Mouse (Mus musculus) forebrain, embryonic 12.5 days (tissue): ENCODE results near the gene Slc17a8. TPM values are rescaled to one million over a fixed set of nuclear protein-coding genes. Genes with fewer than 3 reads are reported as not detected.
A peak's percentile ranks its signal among the peaks of the same experiment; 100 is the strongest.

Source experiments
- ATAC-seq: fragments of 200-750 bp; cut with Nextera tagmentation; 2 replicates; pipeline ENCODE4 v1.8.0; 2017; ENCODE audit warnings: moderate TSS enrichment; ENCODE audit not compliant: low FRiP score
- H3K27ac ChIP-seq: fragments of 300-500 bp; sonication (generic); 2 replicates; pipeline ENCODE4 v1.5.1; 2016; ENCODE audit warnings: mild to moderate bottlenecking
- H3K27me3 ChIP-seq: fragments of 300-500 bp; sonication (generic); 2 replicates; pipeline ENCODE4 v1.6.1; 2016; ENCODE audit warnings: mild to moderate bottlenecking
- H3K36me3 ChIP-seq: fragments of 300-500 bp; sonication (generic); replicated peaks from 2 replicates; pipeline ENCODE4 v1.6.1; 2016; ENCODE audit warnings: mild to moderate bottlenecking
- H3K4me1 ChIP-seq: fragments of 300-500 bp; sonication (generic); 2 replicates; pipeline ENCODE4 v1.6.1; 2016
- H3K4me2 ChIP-seq: fragments of 300-500 bp; sonication (generic); 2 replicates; pipeline ENCODE4 v1.6.1; 2016; ENCODE audit warnings: mild to moderate bottlenecking, moderate library complexity
- H3K4me3 ChIP-seq: fragments of 300-500 bp; sonication (generic); replicated peaks from 2 replicates; pipeline ENCODE4 v1.5.1; 2016; ENCODE audit warnings: mild to moderate bottlenecking
- H3K9ac ChIP-seq: fragments of 300-500 bp; sonication (generic); 2 replicates; pipeline ENCODE4 v1.6.1; 2016; ENCODE audit warnings: mild to moderate bottlenecking
- H3K9me3 ChIP-seq: fragments of 300-500 bp; sonication (generic); 2 replicates; pipeline ENCODE4 v1.6.1; 2016
- WGBS: fragments of 180-500 bp; shearing (Covaris S2); methylation state at CpG from one replicate; pipeline ENCODE4 v1.1.7; 2016; 5-methylcytosine and 5-hydroxymethylcytosine counted together
- polyA plus RNA-seq: library from polyadenylated mRNA; unstranded; fragments of >200 nt; fragmentation: Nextera tagmentation; extraction: Ambion mirVana; gene quantifications from 2 replicates; pipeline ENCODE4 v1.2.1, GENCODE M21; 2016

Gene Slc17a8
- polyA plus RNA-seq, 1 experiment from 2014 or later: 0.57 TPM

DNA sequence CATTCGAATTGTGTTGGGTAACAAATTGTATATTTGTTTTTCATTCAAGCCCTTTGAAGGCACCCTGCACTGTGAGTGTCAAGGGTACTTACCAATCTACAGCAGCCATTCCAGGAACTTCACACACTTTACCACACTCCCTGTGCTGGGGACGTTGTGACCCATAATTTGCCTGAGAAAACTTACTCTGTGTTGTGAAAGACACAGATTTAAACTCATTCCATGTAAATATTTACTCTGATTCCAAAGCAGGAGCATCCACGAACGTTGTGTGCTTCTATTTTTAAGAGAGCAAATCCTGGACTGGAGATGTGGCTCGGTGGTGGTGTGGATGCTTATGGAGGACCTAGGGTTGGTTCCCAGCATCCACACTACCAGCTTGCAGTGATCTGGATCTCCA, 10.8 kb upstream of the Slc17a8 start:
- H3K4me2 ChIP-seq: no peak overlapping the region
- no peak overlapping the region for H3K4me3 ChIP-seq
- no peak for ATAC-seq
- no peaks in the 10 kb centered on the region for H3K4me1 ChIP-seq
- H3K27ac ChIP-seq: no peak overlapping the region
- H3K9me3 ChIP-seq: no peaks in the 10 kb centered on the region
- H3K36me3 ChIP-seq: no peaks in the 10 kb centered on the region
- no peak overlapping the region for H3K9ac ChIP-seq
- WGBS: 75% methylated on average over 5 of the region's 5 CpGs
- 0 out of 2 replicates have a peak, but pooled peaks cover 5% of the 10 kb centered on the region for H3K27me3 ChIP-seq

DNA sequence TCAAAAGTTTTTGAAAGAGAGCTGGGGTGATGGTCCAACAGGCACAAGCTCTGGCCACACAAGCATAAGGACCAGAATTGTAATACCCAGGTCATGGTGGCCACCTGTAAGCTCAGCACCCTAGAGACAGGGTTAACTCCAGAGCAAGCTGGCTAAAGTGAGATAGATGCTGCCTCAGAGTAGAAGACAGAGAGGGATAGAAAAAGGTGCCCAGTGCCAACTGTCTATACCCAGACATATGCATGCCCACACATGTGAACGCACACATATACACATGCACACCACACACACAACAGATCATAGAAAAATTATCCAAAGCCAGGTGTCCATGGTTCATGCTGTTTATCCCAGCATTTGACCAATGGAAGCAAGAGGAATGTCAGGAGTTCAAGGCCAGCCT, 9.5 kb upstream of the Slc17a8 start:
- Histone ChIP-seq H3K27me3 (0 out of 2 replicates have a peak, but pooled peaks cover 5% of the 10 kb centered on the region), H3K9ac (no peak overlapping the region), H3K36me3 (no peaks in the 10 kb centered on the region), H3K27ac (no peak overlapping the region), H3K4me3 (no peak overlapping the region), H3K9me3 (no peaks in the 10 kb centered on the region), H3K4me2 (no peak overlapping the region), H3K4me1 (no peaks in the 10 kb centered on the region)
- no peak for ATAC-seq
- WGBS: 100% methylated on average over 1 of the region's 1 CpGs

DNA sequence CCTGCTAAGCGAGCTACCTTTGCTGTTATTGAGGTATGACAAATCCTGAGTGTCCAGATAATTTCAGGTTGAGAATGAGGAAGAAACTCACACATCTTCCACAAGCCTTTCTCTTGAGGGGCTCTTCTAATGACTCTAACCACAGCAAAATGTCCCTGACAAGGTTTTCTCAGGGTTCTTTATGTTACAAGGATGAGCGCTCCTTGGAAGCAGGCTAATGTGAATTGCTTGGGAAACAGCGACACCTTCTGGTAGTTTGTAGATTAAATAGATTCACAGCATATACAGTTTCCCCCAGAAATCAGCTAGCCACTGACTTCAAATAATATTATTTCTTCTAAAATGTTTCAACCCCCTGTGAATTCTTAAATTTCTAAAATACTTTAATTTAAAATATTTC, 9.0 kb upstream of the Slc17a8 start:
- ATAC-seq: peak; percentile 81
- H3K4me1 ChIP-seq: no peaks in the 10 kb centered on the region
- H3K9me3 ChIP-seq: no peaks in the 10 kb centered on the region
- no peak overlapping the region for H3K4me3 ChIP-seq
- 0 out of 2 replicates have a peak, but pooled peaks cover 5% of the 10 kb centered on the region for H3K27me3 ChIP-seq
- no peak overlapping the region for H3K27ac ChIP-seq
- WGBS: 25% methylated on average over 3 of the region's 3 CpGs
- no peak overlapping the region for H3K4me2 ChIP-seq
- no peaks in the 10 kb centered on the region for H3K36me3 ChIP-seq
- H3K9ac ChIP-seq: no peak overlapping the region

DNA sequence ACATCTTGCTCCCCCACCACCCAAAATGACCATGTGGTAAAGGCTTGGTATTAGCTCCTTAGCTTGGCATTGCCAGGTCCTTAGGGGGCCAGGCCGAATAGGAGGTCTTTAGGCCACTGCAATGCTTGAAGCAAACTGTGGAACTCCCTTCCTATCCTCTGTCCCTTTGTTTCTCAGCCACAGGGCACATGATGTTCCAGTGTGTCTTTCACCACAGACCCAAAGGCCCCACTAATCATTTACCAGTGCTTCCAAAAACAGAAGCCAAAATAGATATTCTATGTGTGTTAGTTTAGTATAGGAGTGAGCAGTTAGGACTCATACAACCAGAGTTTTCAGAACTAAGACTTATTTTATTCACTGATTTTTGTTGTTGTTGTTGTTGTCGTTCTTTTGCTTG, 5.7 kb upstream of the Slc17a8 start:
- Histone ChIP-seq H3K27me3 (peaks cover 9% of the 10 kb centered on the region), H3K9me3 (no peaks in the 10 kb centered on the region), H3K9ac (no peak overlapping the region), H3K36me3 (no peaks in the 10 kb centered on the region), H3K27ac (no peak overlapping the region), H3K4me3 (no peak overlapping the region), H3K4me1 (no peaks in the 10 kb centered on the region), H3K4me2 (no peak overlapping the region)
- no peak for ATAC-seq
- WGBS: 85% methylated on average over 2 of the region's 2 CpGs

DNA sequence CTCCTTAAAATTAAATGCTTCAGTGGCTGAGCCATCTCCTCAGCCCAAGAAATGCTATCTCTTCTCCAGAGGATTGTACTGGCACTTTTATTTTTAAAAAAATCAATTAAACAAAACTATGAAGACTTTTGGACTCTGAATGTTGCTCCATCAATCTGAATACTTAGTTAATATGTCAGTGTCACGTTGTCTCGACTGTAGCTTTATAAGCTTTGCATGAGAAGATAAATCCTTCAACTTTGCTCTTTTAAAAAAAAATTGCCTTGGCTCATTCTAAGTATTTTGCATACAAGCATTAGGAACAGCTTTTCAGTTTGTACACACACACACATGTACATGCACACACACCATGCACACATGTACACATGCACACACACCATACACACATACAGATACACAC, 3.1 kb upstream of the Slc17a8 start:
- no peak overlapping the region for H3K27ac ChIP-seq
- no peak overlapping the region for H3K4me3 ChIP-seq
- peaks cover 13% of the 10 kb centered on the region for H3K27me3 ChIP-seq
- ATAC-seq: no peak
- H3K9ac ChIP-seq: no peak overlapping the region
- H3K4me1 ChIP-seq: no peaks in the 10 kb centered on the region
- WGBS: 92% methylated on average over 2 of the region's 2 CpGs
- H3K9me3 ChIP-seq: no peaks in the 10 kb centered on the region
- no peak overlapping the region for H3K4me2 ChIP-seq
- H3K36me3 ChIP-seq: no peaks in the 10 kb centered on the region

DNA sequence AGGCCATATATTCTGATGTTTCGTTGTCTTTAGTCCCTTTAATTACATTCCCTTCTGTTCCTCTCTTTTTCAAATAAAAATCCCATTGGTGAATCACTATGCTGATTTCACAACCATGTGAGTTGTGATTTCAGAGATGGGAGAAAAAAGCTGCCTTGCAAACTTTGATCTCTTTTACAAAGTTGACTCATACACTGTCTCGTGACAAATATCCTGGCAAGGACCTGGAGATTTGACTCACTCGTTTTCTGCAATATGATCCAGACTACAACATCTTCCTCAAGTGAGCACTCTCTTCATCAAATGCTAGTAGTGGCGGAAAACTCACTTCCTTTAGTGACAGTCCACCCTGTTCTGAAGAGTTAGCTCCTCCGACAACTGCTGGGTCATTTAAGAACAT, 21.7 kb downstream of the Slc17a8 start:
- no peak overlapping the region for H3K27ac ChIP-seq
- no peaks in the 10 kb centered on the region for H3K9me3 ChIP-seq
- no peak overlapping the region for H3K9ac ChIP-seq
- H3K36me3 ChIP-seq: no peaks in the 10 kb centered on the region
- ATAC-seq: no peak
- H3K4me1 ChIP-seq: no peaks in the 10 kb centered on the region
- no peaks in the 10 kb centered on the region for H3K27me3 ChIP-seq
- 84% methylated on average over 5 of the region's 5 CpGs for WGBS
- H3K4me2 ChIP-seq: no peak overlapping the region
- H3K4me3 ChIP-seq: no peak overlapping the region

DNA sequence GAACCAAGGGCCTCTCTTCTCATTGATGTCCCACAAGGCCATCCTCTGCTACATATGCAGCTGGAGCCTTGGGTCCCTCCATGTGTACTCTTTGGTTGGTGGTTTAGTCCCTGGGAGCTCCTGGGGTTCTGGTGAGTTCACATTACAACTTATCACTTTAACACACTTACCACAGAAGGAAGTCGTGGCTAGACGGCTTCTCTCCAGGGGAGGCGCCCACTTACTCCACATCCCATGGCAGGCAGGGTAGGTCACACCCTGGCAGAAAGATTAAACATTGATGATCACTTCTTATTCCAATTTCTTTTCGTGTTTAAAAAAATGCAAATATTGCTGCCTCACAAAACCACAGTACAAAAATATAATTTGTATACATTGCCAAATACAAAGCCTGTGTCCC, 23.8 kb downstream of the Slc17a8 start:
- H3K4me2 ChIP-seq: no peak overlapping the region
- ATAC-seq: no peak
- peaks cover 4% of the 10 kb centered on the region; the same call in 1 of the 2 replicates for H3K4me1 ChIP-seq
- no peak overlapping the region for H3K4me3 ChIP-seq
- no peaks in the 10 kb centered on the region for H3K9me3 ChIP-seq
- WGBS: 95% methylated on average over 4 of the region's 4 CpGs
- H3K27me3 ChIP-seq: no peaks in the 10 kb centered on the region
- no peak overlapping the region for H3K27ac ChIP-seq
- no peak overlapping the region for H3K9ac ChIP-seq
- no peaks in the 10 kb centered on the region for H3K36me3 ChIP-seq

DNA sequence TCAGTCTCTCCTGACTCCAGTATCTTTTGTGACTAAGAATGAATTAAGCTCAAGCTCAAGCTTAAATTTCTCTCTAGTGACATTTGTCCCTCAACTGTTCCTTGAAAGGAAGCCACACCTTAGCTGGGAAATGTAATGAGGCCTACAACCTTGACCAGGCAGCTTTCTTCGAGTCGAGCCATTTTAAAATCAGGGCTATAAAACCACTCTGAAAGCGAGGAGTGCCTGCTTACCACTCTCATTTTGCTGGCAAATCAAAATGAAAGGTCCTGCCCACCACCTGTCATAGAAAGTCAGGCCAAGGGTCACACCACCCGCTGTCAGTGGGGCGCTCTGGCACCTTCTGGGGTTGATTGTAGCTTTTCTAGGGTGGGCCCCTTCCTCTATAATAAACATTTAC, 25.1 kb downstream of the Slc17a8 start:
- H3K27ac ChIP-seq: no peak overlapping the region
- H3K9ac ChIP-seq: no peak overlapping the region
- ATAC-seq: no peak
- no peaks in the 10 kb centered on the region for H3K36me3 ChIP-seq
- no peaks in the 10 kb centered on the region for H3K9me3 ChIP-seq
- WGBS: 92% methylated on average over 5 of the region's 5 CpGs
- no peaks in the 10 kb centered on the region for H3K27me3 ChIP-seq
- peaks cover 4% of the 10 kb centered on the region; the same call in 1 of the 2 replicates for H3K4me1 ChIP-seq
- H3K4me3 ChIP-seq: no peak overlapping the region
- H3K4me2 ChIP-seq: no peak overlapping the region

DNA sequence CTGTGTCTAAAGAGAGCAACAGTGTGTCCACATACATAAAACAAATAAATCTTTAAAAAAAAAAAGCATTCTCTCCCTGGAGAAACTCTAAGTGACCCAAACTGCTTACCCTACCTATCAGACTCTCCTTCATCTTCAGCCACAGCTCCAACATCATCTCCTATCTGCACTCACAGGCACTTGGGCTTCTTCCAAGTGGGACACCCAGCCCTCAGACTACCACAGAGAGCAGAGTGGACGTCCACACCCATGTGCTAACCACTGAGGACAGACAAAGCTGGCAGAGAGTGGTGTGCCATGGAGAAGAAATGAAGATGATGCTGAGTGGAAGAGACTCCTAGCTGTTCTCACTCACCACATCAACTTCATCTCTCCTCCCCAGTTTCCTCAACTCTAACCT, 25.5 kb downstream of the Slc17a8 start:
- no peak overlapping the region for H3K27ac ChIP-seq
- WGBS: 65% methylated on average over 1 of the region's 1 CpGs
- H3K27me3 ChIP-seq: no peaks in the 10 kb centered on the region
- peaks cover 4% of the 10 kb centered on the region; the same call in 1 of the 2 replicates for H3K4me1 ChIP-seq
- no peak overlapping the region for H3K4me2 ChIP-seq
- no peak overlapping the region for H3K9ac ChIP-seq
- no peak for ATAC-seq
- H3K9me3 ChIP-seq: no peaks in the 10 kb centered on the region
- H3K36me3 ChIP-seq: no peaks in the 10 kb centered on the region
- no peak overlapping the region for H3K4me3 ChIP-seq

DNA sequence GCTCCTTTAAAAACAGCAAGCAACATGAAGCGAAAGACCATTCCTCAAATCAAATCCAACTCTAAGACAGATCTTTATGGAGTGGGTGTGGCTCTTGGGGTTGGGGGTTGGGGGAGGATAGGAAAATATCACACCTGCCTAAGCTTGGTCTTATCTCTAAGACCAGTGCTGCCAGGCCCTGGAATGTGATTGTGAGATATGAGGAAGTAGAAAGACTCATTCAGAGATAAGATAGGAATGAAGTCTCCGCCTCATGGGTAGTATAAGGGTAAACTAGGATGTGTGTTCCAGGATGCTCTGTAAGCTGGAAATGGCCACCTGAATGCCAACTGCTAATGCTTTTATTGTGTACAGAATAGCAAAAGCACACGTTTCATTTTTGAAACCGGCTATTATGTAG, 26.7 kb downstream of the Slc17a8 start:
- no peaks in the 10 kb centered on the region for H3K36me3 ChIP-seq
- 89% methylated on average over 4 of the region's 4 CpGs for WGBS
- ATAC-seq: no peak
- no peaks in the 10 kb centered on the region for H3K9me3 ChIP-seq
- no peak overlapping the region for H3K9ac ChIP-seq
- no peak overlapping the region for H3K27ac ChIP-seq
- H3K4me2 ChIP-seq: no peak overlapping the region
- H3K27me3 ChIP-seq: no peaks in the 10 kb centered on the region
- peaks cover 4% of the 10 kb centered on the region; the same call in 1 of the 2 replicates for H3K4me1 ChIP-seq
- H3K4me3 ChIP-seq: no peak overlapping the region

DNA sequence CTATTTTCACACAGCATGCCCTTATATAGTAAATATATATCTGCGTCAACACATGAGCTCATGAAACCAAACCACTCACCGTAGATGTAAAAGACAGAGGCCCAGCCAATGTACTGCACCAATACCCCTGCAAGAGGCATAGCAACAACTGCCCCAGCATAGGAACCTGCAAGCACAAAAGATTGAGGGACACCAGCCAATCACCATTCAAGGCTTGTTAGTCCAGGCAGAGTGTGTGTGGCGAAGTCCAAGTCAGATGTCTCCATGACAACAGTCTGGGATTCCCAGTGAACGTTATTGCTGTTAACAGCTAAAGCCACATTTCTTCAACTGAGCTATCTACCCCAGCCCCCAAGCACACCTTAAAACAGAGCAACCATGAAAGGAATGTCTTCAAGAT, 28.3 kb downstream of the Slc17a8 start:
- no peak overlapping the region for H3K9ac ChIP-seq
- H3K36me3 ChIP-seq: no peaks in the 10 kb centered on the region
- H3K9me3 ChIP-seq: no peaks in the 10 kb centered on the region
- no peak overlapping the region for H3K27ac ChIP-seq
- peaks cover 4% of the 10 kb centered on the region; the same call in 1 of the 2 replicates for H3K4me1 ChIP-seq
- ATAC-seq: peak; percentile 63; the same call in 1 of the 2 replicates
- no peaks in the 10 kb centered on the region for H3K27me3 ChIP-seq
- WGBS: 54% methylated on average over 4 of the region's 4 CpGs
- H3K4me3 ChIP-seq: no peak overlapping the region
- H3K4me2 ChIP-seq: no peak overlapping the region

DNA sequence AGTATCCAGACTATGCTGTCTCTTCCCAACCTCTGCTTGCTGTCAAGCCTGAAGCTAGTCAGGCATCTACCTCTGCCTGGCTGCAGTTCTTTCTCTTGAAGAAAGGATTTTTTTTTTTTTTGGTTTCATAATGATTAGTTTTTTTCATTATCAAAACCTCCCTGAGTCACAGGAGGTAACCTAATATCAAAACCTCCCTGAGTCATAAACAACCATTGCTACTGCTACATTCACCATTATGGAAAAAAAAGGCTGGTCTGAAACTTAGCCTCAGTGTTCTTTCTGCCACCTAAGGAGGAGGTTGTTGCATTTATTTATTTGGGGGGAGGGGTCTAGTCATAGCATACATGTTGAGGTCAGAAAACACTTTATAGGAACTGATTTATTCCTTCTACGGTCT, 31.2 kb downstream of the Slc17a8 start:
- Histone ChIP-seq H3K27me3 (no peaks in the 10 kb centered on the region), H3K27ac (no peak overlapping the region), H3K9me3 (no peaks in the 10 kb centered on the region), H3K36me3 (no peaks in the 10 kb centered on the region), H3K4me2 (no peak overlapping the region), H3K4me3 (no peak overlapping the region), H3K4me1 (peaks cover 4% of the 10 kb centered on the region; the same call in 1 of the 2 replicates), H3K9ac (no peak overlapping the region)
- ATAC-seq: no peak
- 91% methylated on average over 1 of the region's 1 CpGs for WGBS

DNA sequence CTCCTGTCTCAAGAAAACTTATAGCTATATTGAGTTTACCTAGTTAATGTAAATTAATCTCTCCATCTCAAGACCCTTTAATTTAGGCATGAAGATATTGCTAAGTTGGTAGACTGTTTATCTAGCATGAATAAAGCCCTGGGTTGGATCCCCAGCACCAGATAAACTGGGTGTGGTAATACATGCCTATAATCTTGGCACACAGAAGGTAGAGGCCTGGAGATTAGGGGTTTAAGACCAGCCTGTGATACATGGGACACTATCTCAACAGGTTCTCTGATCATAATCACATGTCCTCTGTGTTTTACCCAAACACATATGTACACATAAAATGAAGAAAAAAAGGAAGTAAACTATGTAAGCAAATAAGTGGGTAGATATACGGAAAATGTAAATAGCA, 32.3 kb downstream of the Slc17a8 start:
- H3K27me3 ChIP-seq: no peaks in the 10 kb centered on the region
- no peak overlapping the region for H3K9ac ChIP-seq
- 96% methylated on average over 1 of the region's 1 CpGs for WGBS
- H3K4me2 ChIP-seq: no peak overlapping the region
- H3K36me3 ChIP-seq: no peaks in the 10 kb centered on the region
- H3K27ac ChIP-seq: no peak overlapping the region
- peaks cover 4% of the 10 kb centered on the region; the same call in 1 of the 2 replicates for H3K4me1 ChIP-seq
- no peak overlapping the region for H3K4me3 ChIP-seq
- no peaks in the 10 kb centered on the region for H3K9me3 ChIP-seq
- ATAC-seq: no peak
